Mouse (Mus musculus): Measurements from ENCODE around the gene Neurl2. TPM values are rescaled to one million over a fixed set of nuclear protein-coding genes. Genes with fewer than 3 reads are reported as not detected.
A peak's percentile ranks its signal among the peaks of the same experiment; 100 is the strongest.

The Neurl2 gene
- polyA plus RNA-seq, 2 experiments: 5.5 to 7.2 TPM

GRCm38 (mm10) chr2:164859640-164860432, 26.6 kb upstream of the Neurl2 start:
- Histone ChIP-seq H3K4me3 (replicated peaks; ENCODE audit: low read length) (no peak overlapping the region), H3K36me3 (ENCODE audit: control insufficient read depth, insufficient read depth, low read length) (no peaks in the 10 kb centered on the region), H3K27me3 (ENCODE audit: control insufficient read depth, insufficient read depth, low read length) (peaks cover 39% of the 10 kb centered on the region), H3K9me3 (ENCODE audit: control insufficient read depth, low read length) (no peaks in the 10 kb centered on the region), H3K4me2 (replicated peaks; ENCODE audit: low read depth, low read length, severe bottlenecking) (no peak overlapping the region), H3K27ac (replicated peaks; ENCODE audit: low read depth, low read length) (no peak overlapping the region), H3K9ac (ENCODE audit: low read depth, low read length, severe bottlenecking) (no peak overlapping the region), H3K4me1 (ENCODE audit: control insufficient read depth, insufficient read depth, low read length) (peaks cover 13% of the 10 kb centered on the region; the same call in 1 of the 2 replicates)
- 49% methylated on average over 9 of the region's 9 CpGs for WGBS
- DNase-seq (ENCODE audit: low spot score) (no peak), ATAC-seq (ENCODE audit: low FRiP score, low read depth) (no peak)
- TF ChIP-seq POLR2A (IDR thresholded peaks at IDR 0.05; ENCODE audit: borderline replicate concordance, extremely low read depth, insufficient read depth, insufficient read length): no peak

GRCm38 (mm10) chr2:164859155-164859554, 25.9 kb upstream of the Neurl2 start:
- no peaks in the 10 kb centered on the region for H3K9me3 ChIP-seq (ENCODE audit: control insufficient read depth, low read length)
- peaks cover 13% of the 10 kb centered on the region; the same call in 1 of the 2 replicates for H3K4me1 ChIP-seq (ENCODE audit: control insufficient read depth, insufficient read depth, low read length)
- TF ChIP-seq POLR2A (IDR thresholded peaks at IDR 0.05; ENCODE audit: borderline replicate concordance, extremely low read depth, insufficient read depth, insufficient read length): no peak
- 43% methylated on average over 2 of the region's 2 CpGs for WGBS
- no peak overlapping the region for H3K4me3 ChIP-seq (replicated peaks; ENCODE audit: low read length)
- ATAC-seq (ENCODE audit: low FRiP score, low read depth) (no peak), DNase-seq (ENCODE audit: low spot score) (no peak)
- no peak overlapping the region for H3K9ac ChIP-seq (ENCODE audit: low read depth, low read length, severe bottlenecking)
- no peaks in the 10 kb centered on the region for H3K36me3 ChIP-seq (ENCODE audit: control insufficient read depth, insufficient read depth, low read length)
- H3K27me3 ChIP-seq (ENCODE audit: control insufficient read depth, insufficient read depth, low read length): peaks cover 41% of the 10 kb centered on the region
- no peak overlapping the region for H3K4me2 ChIP-seq (replicated peaks; ENCODE audit: low read depth, low read length, severe bottlenecking)
- no peak overlapping the region for H3K27ac ChIP-seq (replicated peaks; ENCODE audit: low read depth, low read length)

- H3K27me3 ChIP-seq (ENCODE audit: control insufficient read depth, insufficient read depth, low read length): peaks cover 41% of the 10 kb centered on the region
- H3K4me2 ChIP-seq (replicated peaks; ENCODE audit: low read depth, low read length, severe bottlenecking): peak overlapping the region; percentile 97
- whole genome bisulfite sequencing: 6% methylated on average over 18 of the region's 19 CpGs
- no peaks in the 10 kb centered on the region for H3K36me3 ChIP-seq (ENCODE audit: control insufficient read depth, insufficient read depth, low read length)
- peak overlapping the region; percentile 47 for H3K9ac ChIP-seq (ENCODE audit: low read depth, low read length, severe bottlenecking)
- ATAC-seq (ENCODE audit: low FRiP score, low read depth): no peak
- DNase-seq (ENCODE audit: low spot score): no peak
- H3K9me3 ChIP-seq (ENCODE audit: control insufficient read depth, low read length): no peaks in the 10 kb centered on the region
- peak overlapping the region; percentile 52 for H3K4me3 ChIP-seq (replicated peaks; ENCODE audit: low read length)
- no peak for TF ChIP-seq POLR2A (IDR thresholded peaks at IDR 0.05; ENCODE audit: borderline replicate concordance, extremely low read depth, insufficient read depth, insufficient read length)
- H3K4me1 ChIP-seq (ENCODE audit: control insufficient read depth, insufficient read depth, low read length): peaks cover 13% of the 10 kb centered on the region; the same call in 1 of the 2 replicates
- no peak overlapping the region for H3K27ac ChIP-seq (replicated peaks; ENCODE audit: low read depth, low read length)
These were observed 24.7 kb upstream of the Neurl2 start for GRCm38 (mm10) chr2:164857842-164858553.

- H3K4me1 ChIP-seq (ENCODE audit: control insufficient read depth, insufficient read depth, low read length): peaks cover 13% of the 10 kb centered on the region; the same call in 1 of the 2 replicates
- no peaks in the 10 kb centered on the region for H3K9me3 ChIP-seq (ENCODE audit: control insufficient read depth, low read length)
- H3K27ac ChIP-seq (replicated peaks; ENCODE audit: low read depth, low read length): no peak within 1 kb of the TSS
- ATAC-seq (ENCODE audit: low FRiP score, low read depth) (peak; percentile 65), DNase-seq (ENCODE audit: low spot score) (peak; percentile 78)
- 0% methylated on average over 43 of the region's 47 CpGs for WGBS
- H3K4me2 ChIP-seq (replicated peaks; ENCODE audit: low read depth, low read length, severe bottlenecking): peak within 1 kb of the TSS; percentile 97
- H3K27me3 ChIP-seq (ENCODE audit: control insufficient read depth, insufficient read depth, low read length): peaks cover 41% of the 10 kb centered on the region
- peak within 1 kb of the TSS; percentile 47 for H3K9ac ChIP-seq (ENCODE audit: low read depth, low read length, severe bottlenecking)
- H3K4me3 ChIP-seq (replicated peaks; ENCODE audit: low read length): peak within 1 kb of the TSS; percentile 52
- no peaks in the 10 kb centered on the region for H3K36me3 ChIP-seq (ENCODE audit: control insufficient read depth, insufficient read depth, low read length)
- TF ChIP-seq POLR2A (IDR thresholded peaks at IDR 0.05; ENCODE audit: borderline replicate concordance, extremely low read depth, insufficient read depth, insufficient read length): no peak
These were observed 24.0 kb upstream of the Neurl2 start, which contains the start of gene Pltp for GRCm38 (mm10) chr2:164857101-164857821. Pltp (minus strand) TSS chr2:164857711.
